Mouse (Mus musculus): ENCODE results near the gene Kdelr1. TPM values are rescaled to one million over a fixed set of nuclear protein-coding genes. Genes with fewer than 3 reads are reported as not detected.

Kdelr1 gene
- 85.2 and 85.7 TPM in 2 replicates for polyA plus RNA-seq (2014; fragmentation: Nextera tagmentation; extraction: Ambion mirVana)

- DNase-seq (ENCODE audit: low spot score) (peak; percentile 96), ATAC-seq (replicated peaks; ENCODE audit: insufficient number of reproducible peaks, low FRiP score, low TSS enrichment, low read depth) (peak; percentile 26)
- Histone ChIP-seq H3K27me3 (ENCODE audit: control insufficient read depth, insufficient read depth, low read length) (peaks cover 31% of the 10 kb centered on the region), H3K4me2 (ENCODE audit: low read depth, low read length) (peak within 1 kb of the TSS; percentile 91), H3K4me3 (ENCODE audit: low read depth, low read length) (peak within 1 kb of the TSS; percentile 85), H3K4me1 (ENCODE audit: control insufficient read depth, insufficient read depth, low read length) (peaks cover 11% of the 10 kb centered on the region), H3K36me3 (replicated peaks; ENCODE audit: control insufficient read depth, insufficient read depth, low read depth, low read length) (peaks cover 5% of the 10 kb centered on the region; the same call in 1 of the 2 replicates), H3K27ac (replicated peaks; ENCODE audit: low read depth, low read length) (peak within 1 kb of the TSS; percentile 89), H3K9ac (replicated peaks; ENCODE audit: low read length) (peak within 1 kb of the TSS; percentile 92), H3K9me3 (replicated peaks; ENCODE audit: control insufficient read depth, low read length) (no peaks in the 10 kb centered on the region)
- WGBS: 1% methylated on average over 18 of the region's 18 CpGs
Observed at GRCm38 (mm10) chr7:45872624-45873023, at the start of gene Kdelr1. Gene Kdelr1 (plus strand): TSS chr7:45872772.

- H3K4me2 ChIP-seq (ENCODE audit: low read depth, low read length): no peak within 1 kb of the TSS
- H3K36me3 ChIP-seq (replicated peaks; ENCODE audit: control insufficient read depth, insufficient read depth, low read depth, low read length): peaks cover 20% of the 10 kb centered on the region
- no peak for DNase-seq (ENCODE audit: low spot score)
- ATAC-seq (replicated peaks; ENCODE audit: insufficient number of reproducible peaks, low FRiP score, low TSS enrichment, low read depth): no peak
- H3K4me1 ChIP-seq (ENCODE audit: control insufficient read depth, insufficient read depth, low read length): no peaks in the 10 kb centered on the region
- H3K9me3 ChIP-seq (replicated peaks; ENCODE audit: control insufficient read depth, low read length): no peaks in the 10 kb centered on the region
- no peak within 1 kb of the TSS for H3K9ac ChIP-seq (replicated peaks; ENCODE audit: low read length)
- no peaks in the 10 kb centered on the region for H3K27me3 ChIP-seq (ENCODE audit: control insufficient read depth, insufficient read depth, low read length)
- no peak within 1 kb of the TSS for H3K27ac ChIP-seq (replicated peaks; ENCODE audit: low read depth, low read length)
- H3K4me3 ChIP-seq (ENCODE audit: low read depth, low read length): no peak within 1 kb of the TSS
- 77% methylated on average over 6 of the region's 7 CpGs for WGBS
Observed at GRCm38 (mm10) chr7:45824598-45824997, 48.0 kb upstream of the Kdelr1 start, which contains the start of gene Kcnj14. Gene Kcnj14 (minus strand): TSS chr7:45824782.

- no peak for ATAC-seq (replicated peaks; ENCODE audit: insufficient number of reproducible peaks, low FRiP score, low TSS enrichment, low read depth)
- no peak overlapping the region for H3K4me3 ChIP-seq (ENCODE audit: low read depth, low read length)
- H3K27me3 ChIP-seq (ENCODE audit: control insufficient read depth, insufficient read depth, low read length): peaks cover 5% of the 10 kb centered on the region
- peaks cover 20% of the 10 kb centered on the region for H3K36me3 ChIP-seq (replicated peaks; ENCODE audit: control insufficient read depth, insufficient read depth, low read depth, low read length)
- H3K27ac ChIP-seq (replicated peaks; ENCODE audit: low read depth, low read length): no peak overlapping the region
- WGBS: 91% methylated on average over 7 of the region's 7 CpGs
- no peaks in the 10 kb centered on the region for H3K9me3 ChIP-seq (replicated peaks; ENCODE audit: control insufficient read depth, low read length)
- no peak overlapping the region for H3K4me2 ChIP-seq (ENCODE audit: low read depth, low read length)
- DNase-seq (ENCODE audit: low spot score): no peak
- H3K9ac ChIP-seq (replicated peaks; ENCODE audit: low read length): no peak overlapping the region
- no peaks in the 10 kb centered on the region for H3K4me1 ChIP-seq (ENCODE audit: control insufficient read depth, insufficient read depth, low read length)
Observed at GRCm38 (mm10) chr7:45826631-45827030, 45.9 kb upstream of the Kdelr1 start.

GRCm38 (mm10) chr7:45830427-45831127, 42.0 kb upstream of the Kdelr1 start, which contains the start of gene Grwd1:
Gene Grwd1 (minus strand): TSS chr7:45830944.
- Histone ChIP-seq H3K27me3 (ENCODE audit: control insufficient read depth, insufficient read depth, low read length) (peaks cover 41% of the 10 kb centered on the region), H3K4me2 (ENCODE audit: low read depth, low read length) (peak within 1 kb of the TSS; percentile 61), H3K36me3 (replicated peaks; ENCODE audit: control insufficient read depth, insufficient read depth, low read depth, low read length) (peaks cover 14% of the 10 kb centered on the region), H3K9me3 (replicated peaks; ENCODE audit: control insufficient read depth, low read length) (no peaks in the 10 kb centered on the region), H3K4me3 (ENCODE audit: low read depth, low read length) (peak within 1 kb of the TSS; percentile 93), H3K9ac (replicated peaks; ENCODE audit: low read length) (peak within 1 kb of the TSS; percentile 79), H3K27ac (replicated peaks; ENCODE audit: low read depth, low read length) (no peak within 1 kb of the TSS; the same call in 1 of the 2 replicates), H3K4me1 (ENCODE audit: control insufficient read depth, insufficient read depth, low read length) (peaks cover 5% of the 10 kb centered on the region; the same call in 1 of the 2 replicates)
- DNase-seq (ENCODE audit: low spot score) (peak; percentile 94), ATAC-seq (replicated peaks; ENCODE audit: insufficient number of reproducible peaks, low FRiP score, low TSS enrichment, low read depth) (peak; percentile 87)
- under 1% methylated on average over 35 of the region's 35 CpGs for WGBS

GRCm38 (mm10) chr7:45831128-45831525, 41.4 kb upstream of the Kdelr1 start:
- Histone ChIP-seq H3K4me1 (ENCODE audit: control insufficient read depth, insufficient read depth, low read length) (peaks cover 5% of the 10 kb centered on the region; the same call in 1 of the 2 replicates), H3K4me3 (ENCODE audit: low read depth, low read length) (peak overlapping the region; percentile 93), H3K4me2 (ENCODE audit: low read depth, low read length) (peak overlapping the region; percentile 61), H3K27me3 (ENCODE audit: control insufficient read depth, insufficient read depth, low read length) (peaks cover 41% of the 10 kb centered on the region), H3K9me3 (replicated peaks; ENCODE audit: control insufficient read depth, low read length) (no peaks in the 10 kb centered on the region), H3K36me3 (replicated peaks; ENCODE audit: control insufficient read depth, insufficient read depth, low read depth, low read length) (peaks cover 9% of the 10 kb centered on the region), H3K9ac (replicated peaks; ENCODE audit: low read length) (no peak overlapping the region; the same call in 1 of the 2 replicates), H3K27ac (replicated peaks; ENCODE audit: low read depth, low read length) (no peak overlapping the region)
- DNase-seq (ENCODE audit: low spot score) (no peak), ATAC-seq (replicated peaks; ENCODE audit: insufficient number of reproducible peaks, low FRiP score, low TSS enrichment, low read depth) (no peak)
- 18% methylated on average over 5 of the region's 5 CpGs for WGBS

- peak overlapping the region; percentile 50 for H3K4me2 ChIP-seq (ENCODE audit: low read depth, low read length)
- peak overlapping the region; percentile 33 for H3K4me3 ChIP-seq (ENCODE audit: low read depth, low read length)
- no peak overlapping the region for H3K9ac ChIP-seq (replicated peaks; ENCODE audit: low read length)
- H3K36me3 ChIP-seq (replicated peaks; ENCODE audit: control insufficient read depth, insufficient read depth, low read depth, low read length): peaks cover 5% of the 10 kb centered on the region; the same call in 1 of the 2 replicates
- H3K9me3 ChIP-seq (replicated peaks; ENCODE audit: control insufficient read depth, low read length): no peaks in the 10 kb centered on the region
- peaks cover 41% of the 10 kb centered on the region for H3K27me3 ChIP-seq (ENCODE audit: control insufficient read depth, insufficient read depth, low read length)
- DNase-seq (ENCODE audit: low spot score): no peak
- ATAC-seq (replicated peaks; ENCODE audit: insufficient number of reproducible peaks, low FRiP score, low TSS enrichment, low read depth): no peak
- no peak overlapping the region for H3K27ac ChIP-seq (replicated peaks; ENCODE audit: low read depth, low read length)
- WGBS: 8% methylated on average over 30 of the region's 30 CpGs
- H3K4me1 ChIP-seq (ENCODE audit: control insufficient read depth, insufficient read depth, low read length): peaks cover 5% of the 10 kb centered on the region; the same call in 1 of the 2 replicates
Observed at GRCm38 (mm10) chr7:45832428-45832827, 40.1 kb upstream of the Kdelr1 start.

GRCm38 (mm10) chr7:45833148-45833790, 39.3 kb upstream of the Kdelr1 start:
- peaks cover 5% of the 10 kb centered on the region; the same call in 1 of the 2 replicates for H3K4me1 ChIP-seq (ENCODE audit: control insufficient read depth, insufficient read depth, low read length)
- H3K9me3 ChIP-seq (replicated peaks; ENCODE audit: control insufficient read depth, low read length): no peaks in the 10 kb centered on the region
- peaks cover 41% of the 10 kb centered on the region for H3K27me3 ChIP-seq (ENCODE audit: control insufficient read depth, insufficient read depth, low read length)
- no peak for ATAC-seq (replicated peaks; ENCODE audit: insufficient number of reproducible peaks, low FRiP score, low TSS enrichment, low read depth)
- H3K4me2 ChIP-seq (ENCODE audit: low read depth, low read length): peak overlapping the region; percentile 50
- H3K36me3 ChIP-seq (replicated peaks; ENCODE audit: control insufficient read depth, insufficient read depth, low read depth, low read length): no peaks in the 10 kb centered on the region
- 2% methylated on average over 49 of the region's 86 CpGs for WGBS
- DNase-seq (ENCODE audit: low spot score): peak; percentile 27
- no peak overlapping the region for H3K27ac ChIP-seq (replicated peaks; ENCODE audit: low read depth, low read length)
- H3K9ac ChIP-seq (replicated peaks; ENCODE audit: low read length): peak overlapping the region; percentile 18; the same call in 1 of the 2 replicates
- peak overlapping the region; percentile 33 for H3K4me3 ChIP-seq (ENCODE audit: low read depth, low read length)
